Mouse (Mus musculus): Measurements from ENCODE around the gene Emc8. TPM values are rescaled to one million over a fixed set of nuclear protein-coding genes. Genes with fewer than 3 reads are reported as not detected.

Gene Emc8
- polyA plus RNA-seq, 2 experiments = 45.5 to 122 TPM

GRCm38 (mm10) chr8:120686051-120686450 lies 17.7 kb upstream of the Emc8 start:
- no peaks in the 10 kb centered on the region for H3K9me3 ChIP-seq (ENCODE audit: control insufficient read depth, low read length)
- H3K27ac ChIP-seq = no peak overlapping the region
- H3K36me3 ChIP-seq (replicated peaks; ENCODE audit: control insufficient read depth, insufficient read depth, low read depth) = no peaks in the 10 kb centered on the region
- TF ChIP-seq CTCF (IDR thresholded peaks at IDR 0.05; ENCODE audit: low read depth) = no peak
- no peak for TF ChIP-seq EP300 (IDR thresholded peaks at IDR 0.05; ENCODE audit: low read depth)
- DNase-seq (ENCODE audit: low read depth in 3 of 3, low spot score in 3 of 3) = no peak
- peak; percentile 27; the same call in 1 of the 2 replicates for ATAC-seq (ENCODE audit: insufficient read depth)
- H3K4me3 ChIP-seq (ENCODE audit: insufficient read depth in 1 of 2, low read depth in 2 of 2, low read length in 2 of 2) = no peak overlapping the region
- H3K4me1 ChIP-seq (replicated peaks; ENCODE audit: control insufficient read depth in 2 of 2, insufficient read depth in 2 of 2, low read length in 1 of 2) = no peaks in the 10 kb centered on the region
- H3K27me3 ChIP-seq (ENCODE audit: control insufficient read depth, insufficient read depth, low read length) = no peaks in the 10 kb centered on the region
- 31% methylated on average over 13 of the region's 13 CpGs for WGBS (ENCODE audit: insufficient replicate concordance)
- no peak overlapping the region for H3K4me2 ChIP-seq (ENCODE audit: low read depth)
- H3K9ac ChIP-seq (replicated peaks) = no peak overlapping the region

- ATAC-seq (ENCODE audit: insufficient read depth) (no peak), DNase-seq (ENCODE audit: low read depth in 3 of 3, low spot score in 3 of 3) (no peak)
- Histone ChIP-seq H3K36me3 (replicated peaks; ENCODE audit: control insufficient read depth, insufficient read depth, low read depth) (no peaks in the 10 kb centered on the region), H3K9ac (replicated peaks) (no peak overlapping the region), H3K9me3 (ENCODE audit: control insufficient read depth, low read length) (no peaks in the 10 kb centered on the region), H3K27me3 (ENCODE audit: control insufficient read depth, insufficient read depth, low read length) (no peaks in the 10 kb centered on the region), H3K4me1 (replicated peaks; ENCODE audit: control insufficient read depth in 2 of 2, insufficient read depth in 2 of 2, low read length in 1 of 2) (no peaks in the 10 kb centered on the region), H3K27ac (no peak overlapping the region), H3K4me3 (ENCODE audit: insufficient read depth in 1 of 2, low read depth in 2 of 2, low read length in 2 of 2) (no peak overlapping the region), H3K4me2 (ENCODE audit: low read depth) (no peak overlapping the region)
- WGBS (ENCODE audit: insufficient replicate concordance) = 66% methylated on average over 8 of the region's 8 CpGs
- TF ChIP-seq EP300 (IDR thresholded peaks at IDR 0.05; ENCODE audit: low read depth) (no peak), CTCF (IDR thresholded peaks at IDR 0.05; ENCODE audit: low read depth) (no peak)
Measured at GRCm38 (mm10) chr8:120685591-120685990, 17.2 kb upstream of the Emc8 start.

- H3K9ac ChIP-seq (replicated peaks) = no peak overlapping the region
- TF ChIP-seq EP300 (IDR thresholded peaks at IDR 0.05; ENCODE audit: low read depth) (no peak), CTCF (IDR thresholded peaks at IDR 0.05; ENCODE audit: low read depth) (no peak)
- no peaks in the 10 kb centered on the region for H3K9me3 ChIP-seq (ENCODE audit: control insufficient read depth, low read length)
- H3K27ac ChIP-seq = no peak overlapping the region
- H3K4me3 ChIP-seq (ENCODE audit: insufficient read depth in 1 of 2, low read depth in 2 of 2, low read length in 2 of 2) = no peak overlapping the region
- 54% methylated on average over 5 of the region's 5 CpGs for WGBS (ENCODE audit: insufficient replicate concordance)
- ATAC-seq (ENCODE audit: insufficient read depth) (no peak), DNase-seq (ENCODE audit: low read depth in 3 of 3, low spot score in 3 of 3) (no peak)
- peaks cover under 1% of the 10 kb centered on the region in 2 experiments for H3K4me1 ChIP-seq (replicated peaks; ENCODE audit: control insufficient read depth in 2 of 2, insufficient read depth in 2 of 2, low read length in 1 of 2)
- H3K36me3 ChIP-seq (replicated peaks; ENCODE audit: control insufficient read depth, insufficient read depth, low read depth) = no peaks in the 10 kb centered on the region
- no peak overlapping the region for H3K4me2 ChIP-seq (ENCODE audit: low read depth)
- H3K27me3 ChIP-seq (ENCODE audit: control insufficient read depth, insufficient read depth, low read length) = no peaks in the 10 kb centered on the region
Measured at GRCm38 (mm10) chr8:120685097-120685496, 16.7 kb upstream of the Emc8 start.

- Histone ChIP-seq H3K4me2 (ENCODE audit: low read depth) (no peak overlapping the region), H3K27ac (no peak overlapping the region), H3K4me1 (replicated peaks; ENCODE audit: control insufficient read depth in 2 of 2, insufficient read depth in 2 of 2, low read length in 1 of 2) (peaks cover 5 to 9% of the 10 kb centered on the region in 2 experiments), H3K9ac (replicated peaks) (no peak overlapping the region), H3K36me3 (replicated peaks; ENCODE audit: control insufficient read depth, insufficient read depth, low read depth) (no peaks in the 10 kb centered on the region), H3K9me3 (ENCODE audit: control insufficient read depth, low read length) (no peaks in the 10 kb centered on the region), H3K27me3 (ENCODE audit: control insufficient read depth, insufficient read depth, low read length) (no peaks in the 10 kb centered on the region), H3K4me3 (ENCODE audit: insufficient read depth in 1 of 2, low read depth in 2 of 2, low read length in 2 of 2) (no peak overlapping the region)
- WGBS (ENCODE audit: insufficient replicate concordance) = 52% methylated on average over 5 of the region's 5 CpGs
- no peak for TF ChIP-seq CTCF (IDR thresholded peaks at IDR 0.05; ENCODE audit: low read depth)
- TF ChIP-seq EP300 (IDR thresholded peaks at IDR 0.05; ENCODE audit: low read depth) = no peak
- no peak for ATAC-seq (ENCODE audit: insufficient read depth)
- DNase-seq (ENCODE audit: low read depth in 3 of 3, low spot score in 3 of 3) = no peak
Measured at GRCm38 (mm10) chr8:120684082-120684481, 15.7 kb upstream of the Emc8 start.

- DNase-seq (ENCODE audit: low read depth in 3 of 3, low spot score in 3 of 3) = no peak
- ATAC-seq (ENCODE audit: insufficient read depth) = no peak
- Histone ChIP-seq H3K27me3 (ENCODE audit: control insufficient read depth, insufficient read depth, low read length) (no peaks in the 10 kb centered on the region), H3K36me3 (replicated peaks; ENCODE audit: control insufficient read depth, insufficient read depth, low read depth) (no peaks in the 10 kb centered on the region), H3K4me3 (ENCODE audit: insufficient read depth in 1 of 2, low read depth in 2 of 2, low read length in 2 of 2) (no peak overlapping the region), H3K27ac (no peak overlapping the region), H3K4me1 (replicated peaks; ENCODE audit: control insufficient read depth in 2 of 2, insufficient read depth in 2 of 2, low read length in 1 of 2) (peaks cover 5 to 9% of the 10 kb centered on the region in 2 experiments), H3K9ac (replicated peaks) (no peak overlapping the region), H3K4me2 (ENCODE audit: low read depth) (no peak overlapping the region), H3K9me3 (ENCODE audit: control insufficient read depth, low read length) (no peaks in the 10 kb centered on the region)
- 13% methylated on average over 10 of the region's 10 CpGs for WGBS (ENCODE audit: insufficient replicate concordance)
- TF ChIP-seq EP300 (IDR thresholded peaks at IDR 0.05; ENCODE audit: low read depth) (no peak), CTCF (IDR thresholded peaks at IDR 0.05; ENCODE audit: low read depth) (peak; percentile 82)
Measured at GRCm38 (mm10) chr8:120683602-120684001, 15.2 kb upstream of the Emc8 start.

Measured in liver, embryonic 14.5 days (tissue).